Mouse (Mus musculus) frontal cortex, adult (tissue): Measurements from ENCODE around the gene Ano10.

ENCODE experiments used
- ATAC-seq: cut with Nextera tagmentation; 2 replicates; pipeline ENCODE4 v1.9.2; 2017; ENCODE audit warnings: mild to moderate bottlenecking, moderate library complexity, mixed read lengths; ENCODE audit not compliant: low TSS enrichment

Ano10 gene

GRCm38 (mm10) chr9:122244800-122245165, 49.4 kb downstream of the Ano10 start:
- ATAC-seq: 0 out of 2 replicates have a peak, but pooled peaks have one; percentile 9

- ATAC-seq: peak; percentile 88
Measured at GRCm38 (mm10) chr9:122244080-122244799, 50.0 kb downstream of the Ano10 start.

- ATAC-seq: no peak
Measured at GRCm38 (mm10) chr9:122243297-122243696, 50.9 kb downstream of the Ano10 start.

- ATAC-seq: no peak
Measured at GRCm38 (mm10) chr9:122242856-122243255, 51.4 kb downstream of the Ano10 start.

- ATAC-seq: no peak; the same call in 1 of the 2 replicates
Measured at GRCm38 (mm10) chr9:122241812-122242400, 52.3 kb downstream of the Ano10 start.

GRCm38 (mm10) chr9:122240629-122241199, 53.5 kb downstream of the Ano10 start:
- ATAC-seq: no peak

GRCm38 (mm10) chr9:122234741-122235140, 59.5 kb downstream of the Ano10 start:
- no peak for ATAC-seq

- no peak for ATAC-seq
Measured at GRCm38 (mm10) chr9:122233972-122234345, 60.3 kb downstream of the Ano10 start.

GRCm38 (mm10) chr9:122233316-122233971, 60.8 kb downstream of the Ano10 start:
- no peak for ATAC-seq

- no peak for ATAC-seq
Measured at GRCm38 (mm10) chr9:122232912-122233311, 61.3 kb downstream of the Ano10 start.

- ATAC-seq: no peak
Measured at GRCm38 (mm10) chr9:122230701-122231100, 63.5 kb downstream of the Ano10 start.

- no peak for ATAC-seq
Measured at GRCm38 (mm10) chr9:122226419-122226818, 67.8 kb downstream of the Ano10 start.

- peak; percentile 80 for ATAC-seq
Measured at GRCm38 (mm10) chr9:122225309-122225708, 68.9 kb downstream of the Ano10 start.

GRCm38 (mm10) chr9:122223005-122223404, 71.2 kb downstream of the Ano10 start:
- ATAC-seq: no peak

GRCm38 (mm10) chr9:122219934-122220333, 74.3 kb downstream of the Ano10 start:
- ATAC-seq: no peak

GRCm38 (mm10) chr9:122216945-122217529, 77.2 kb downstream of the Ano10 start:
- ATAC-seq: no peak

- no peak for ATAC-seq
Measured at GRCm38 (mm10) chr9:122215118-122215517, 79.1 kb downstream of the Ano10 start.

GRCm38 (mm10) chr9:122208311-122208710, 85.9 kb downstream of the Ano10 start:
- ATAC-seq: no peak; the same call in 1 of the 2 replicates

- ATAC-seq: no peak
Measured at GRCm38 (mm10) chr9:122205543-122206200, 88.6 kb downstream of the Ano10 start.

GRCm38 (mm10) chr9:122204508-122204907, 89.7 kb downstream of the Ano10 start:
- no peak for ATAC-seq

- peak; percentile 52; the same call in 1 of the 2 replicates for ATAC-seq
Measured at GRCm38 (mm10) chr9:122199253-122199652, 95.0 kb downstream of the Ano10 start.

- ATAC-seq: no peak
Measured at GRCm38 (mm10) chr9:122198621-122199020, 95.6 kb downstream of the Ano10 start.
